Mouse (Mus musculus): Measurements from ENCODE around the gene Klk7. TPM values are rescaled to one million over a fixed set of nuclear protein-coding genes. Genes with fewer than 3 reads are reported as not detected.
A peak's percentile ranks its signal among the peaks of the same experiment; 100 is the strongest.

Klk7 gene
- polyA plus RNA-seq, 1 experiment from 2014 or later, result 0.09 TPM

DNA sequence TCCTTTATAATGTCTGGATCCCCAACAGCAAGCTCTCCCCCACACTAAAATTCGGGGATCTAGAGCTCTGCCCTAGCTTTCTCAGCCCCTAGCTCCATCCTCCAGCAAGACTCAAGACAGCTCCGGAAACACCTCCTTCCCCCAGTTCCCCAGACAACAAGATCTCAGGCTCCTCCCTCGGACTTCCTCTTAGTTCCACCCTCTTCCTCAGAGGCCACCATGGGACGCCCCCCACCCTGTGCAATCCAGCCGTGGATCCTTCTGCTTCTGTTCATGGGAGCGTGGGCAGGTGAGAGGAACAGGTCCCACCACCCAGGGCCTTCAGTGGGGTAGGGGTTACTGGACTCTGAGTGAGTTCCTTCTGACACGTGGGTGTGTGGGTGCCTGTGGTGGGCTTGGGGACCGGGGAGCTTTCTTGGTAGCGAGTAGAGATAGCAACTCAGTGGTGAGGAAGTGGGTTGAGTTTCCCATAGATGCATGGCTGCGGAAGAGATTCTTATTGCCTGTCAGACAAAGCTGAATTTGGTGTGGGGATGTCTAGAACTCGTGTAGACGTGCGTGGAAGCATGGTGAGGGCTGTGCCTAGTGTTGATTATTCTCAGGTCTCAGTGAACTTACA lies 13.1 kb upstream of the Klk7 start:
- H3K27me3 ChIP-seq (replicated peaks), result peaks cover 50% of the 10 kb centered on the region
- no peaks in the 10 kb centered on the region for H3K9me3 ChIP-seq
- H3K4me1 ChIP-seq, result peaks cover 17% of the 10 kb centered on the region
- no peaks in the 10 kb centered on the region; the same call in 1 of the 2 replicates for H3K36me3 ChIP-seq
- H3K4me3 ChIP-seq, result peak overlapping the region; percentile 59
- peak overlapping the region; percentile 76; the same call in 1 of the 2 replicates for H3K9ac ChIP-seq
- H3K4me2 ChIP-seq, result peak overlapping the region; percentile 83
- ATAC-seq (ENCODE audit: extremely low read depth, insufficient number of reproducible peaks, low FRiP score, low TSS enrichment), result peak; percentile 44; the same call in 1 of the 2 replicates
- 32% methylated on average over 13 of the region's 13 CpGs for WGBS
- H3K27ac ChIP-seq (replicated peaks), result no peak overlapping the region

DNA sequence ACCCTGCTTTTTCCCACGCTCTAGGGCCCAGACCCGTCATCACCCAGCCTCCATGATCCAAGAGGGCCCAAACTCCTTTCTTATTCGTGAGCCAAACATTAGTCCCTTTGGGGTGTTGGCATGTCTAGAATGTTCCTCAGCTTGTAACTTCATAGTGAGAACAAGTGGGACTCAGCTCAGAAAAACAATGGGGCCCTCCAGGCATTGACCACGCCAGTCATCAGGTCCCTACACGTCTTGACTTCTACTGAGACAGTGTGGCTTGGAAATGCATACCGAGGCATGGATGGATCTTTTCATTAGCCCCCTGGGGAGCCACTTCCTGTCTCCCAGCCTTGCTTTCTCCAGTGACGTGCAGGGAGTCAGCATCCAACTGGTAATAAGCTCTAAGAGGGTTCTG lies 11.2 kb upstream of the Klk7 start:
- Histone ChIP-seq H3K4me3 (no peak overlapping the region), H3K27ac (replicated peaks) (no peak overlapping the region), H3K9me3 (no peaks in the 10 kb centered on the region), H3K36me3 (no peaks in the 10 kb centered on the region; the same call in 1 of the 2 replicates), H3K27me3 (replicated peaks) (peaks cover 43% of the 10 kb centered on the region), H3K4me2 (no peak overlapping the region), H3K9ac (no peak overlapping the region), H3K4me1 (peaks cover 17% of the 10 kb centered on the region)
- WGBS, result 63% methylated on average over 7 of the region's 7 CpGs
- no peak for ATAC-seq (ENCODE audit: extremely low read depth, insufficient number of reproducible peaks, low FRiP score, low TSS enrichment)

DNA sequence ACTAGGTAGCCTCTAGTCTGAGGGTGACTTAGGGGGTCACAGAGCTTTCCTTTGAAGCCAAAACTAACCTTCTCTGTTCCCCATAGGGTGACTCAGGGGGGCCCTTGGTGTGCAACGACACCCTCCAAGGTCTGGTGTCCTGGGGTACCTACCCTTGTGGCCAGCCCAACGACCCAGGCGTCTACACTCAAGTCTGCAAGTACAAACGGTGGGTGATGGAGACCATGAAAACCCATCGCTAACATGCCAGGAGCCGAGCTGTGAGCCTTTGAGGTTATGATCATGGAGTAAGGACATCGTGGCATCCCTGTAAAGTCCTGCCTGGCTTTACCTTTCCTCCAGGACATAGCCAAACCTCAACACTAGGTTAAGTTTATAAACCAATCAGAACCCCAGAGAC lies 4.1 kb downstream of the Klk7 start:
- Histone ChIP-seq H3K9me3 (no peaks in the 10 kb centered on the region), H3K4me2 (no peak overlapping the region), H3K27me3 (replicated peaks) (peaks cover 9% of the 10 kb centered on the region), H3K27ac (replicated peaks) (no peak overlapping the region), H3K9ac (no peak overlapping the region), H3K4me1 (no peaks in the 10 kb centered on the region), H3K4me3 (no peak overlapping the region), H3K36me3 (no peaks in the 10 kb centered on the region)
- no peak for ATAC-seq (ENCODE audit: extremely low read depth, insufficient number of reproducible peaks, low FRiP score, low TSS enrichment)
- WGBS, result 76% methylated on average over 7 of the region's 7 CpGs

DNA sequence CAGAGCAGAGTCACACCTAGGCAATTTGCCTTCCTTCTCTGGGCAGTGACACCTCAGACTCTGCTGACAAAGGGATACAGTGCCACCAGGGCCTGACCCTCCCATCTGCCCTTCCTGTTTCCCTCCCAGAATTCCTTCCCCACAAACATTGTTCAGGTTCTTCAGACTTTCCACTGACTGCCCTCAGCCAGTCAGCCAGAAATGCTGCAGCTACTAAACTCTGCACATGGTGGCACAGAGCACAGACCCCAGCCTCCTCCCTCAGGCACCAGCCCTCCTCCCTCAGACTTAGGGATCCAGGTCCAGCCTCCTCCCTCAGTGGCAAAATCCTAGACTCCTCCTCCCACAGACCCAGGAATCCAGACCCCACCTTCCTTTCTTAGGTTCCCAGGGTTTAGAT lies 5.7 kb downstream of the Klk7 start:
- no peaks in the 10 kb centered on the region for H3K9me3 ChIP-seq
- no peak for ATAC-seq (ENCODE audit: extremely low read depth, insufficient number of reproducible peaks, low FRiP score, low TSS enrichment)
- H3K4me1 ChIP-seq, result no peaks in the 10 kb centered on the region
- no peak overlapping the region for H3K27ac ChIP-seq (replicated peaks)
- no peak overlapping the region for H3K9ac ChIP-seq
- no peaks in the 10 kb centered on the region for H3K36me3 ChIP-seq
- no peak overlapping the region for H3K4me3 ChIP-seq
- no peak overlapping the region for H3K4me2 ChIP-seq
- H3K27me3 ChIP-seq (replicated peaks), result peaks cover 9% of the 10 kb centered on the region; the same call in 1 of the 2 replicates

DNA sequence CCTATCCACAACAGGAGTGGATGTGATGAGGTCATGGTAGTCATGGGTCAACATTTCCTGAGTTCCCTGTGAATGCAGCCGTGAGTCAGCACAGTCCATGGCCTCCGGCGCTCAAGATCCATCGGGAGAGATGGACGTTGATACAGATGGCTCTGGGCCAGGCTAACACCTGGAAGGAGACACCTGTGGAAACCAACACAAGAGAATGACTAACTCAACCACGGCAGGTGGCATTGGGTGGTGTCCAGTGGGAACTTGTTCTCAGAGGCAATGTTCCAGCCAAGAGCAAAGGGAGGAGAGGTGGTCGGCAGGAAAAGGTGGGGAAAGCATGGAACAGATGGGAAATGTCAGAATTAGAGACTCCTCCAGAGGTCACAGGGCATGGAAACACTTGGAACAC lies 10.5 kb downstream of the Klk7 start:
- 78% methylated on average over 7 of the region's 7 CpGs for WGBS
- Histone ChIP-seq H3K27me3 (replicated peaks) (no peaks in the 10 kb centered on the region), H3K27ac (replicated peaks) (no peak overlapping the region), H3K4me2 (no peak overlapping the region), H3K36me3 (no peaks in the 10 kb centered on the region), H3K9ac (no peak overlapping the region), H3K4me1 (no peaks in the 10 kb centered on the region), H3K4me3 (no peak overlapping the region), H3K9me3 (no peaks in the 10 kb centered on the region)
- ATAC-seq (ENCODE audit: extremely low read depth, insufficient number of reproducible peaks, low FRiP score, low TSS enrichment), result no peak

DNA sequence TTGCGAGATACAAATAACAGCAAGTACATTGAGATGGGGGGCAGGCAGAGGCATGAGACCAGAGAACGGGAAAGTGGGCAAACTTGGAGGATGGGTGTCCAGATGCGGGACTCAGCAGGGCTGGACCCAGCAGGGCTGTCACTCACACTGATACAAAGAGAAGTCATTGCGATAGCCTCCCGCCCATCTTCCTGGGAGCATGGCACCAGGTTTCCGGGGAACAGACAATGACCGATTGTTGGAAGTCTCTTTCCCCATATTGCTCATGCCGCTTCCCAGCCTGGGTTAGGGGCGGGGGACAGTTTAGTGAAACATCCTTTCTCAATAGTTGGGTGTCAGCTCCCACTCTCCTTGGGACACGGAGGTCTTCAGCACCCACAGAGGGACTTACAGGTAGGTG lies 13.1 kb downstream of the Klk7 start, which contains the start of gene Klk6:
Klk6 (plus strand) TSS at position 301 of the 400 bp plus-strand sequence.
- H3K9ac ChIP-seq, result no peak within 1 kb of the TSS
- no peak within 1 kb of the TSS for H3K27ac ChIP-seq (replicated peaks)
- no peak within 1 kb of the TSS for H3K4me3 ChIP-seq
- H3K9me3 ChIP-seq, result no peaks in the 10 kb centered on the region
- ATAC-seq (ENCODE audit: extremely low read depth, insufficient number of reproducible peaks, low FRiP score, low TSS enrichment), result no peak
- no peak within 1 kb of the TSS for H3K4me2 ChIP-seq
- no peaks in the 10 kb centered on the region for H3K4me1 ChIP-seq
- H3K36me3 ChIP-seq, result no peaks in the 10 kb centered on the region
- WGBS, result 79% methylated on average over 10 of the region's 10 CpGs
- H3K27me3 ChIP-seq (replicated peaks), result no peaks in the 10 kb centered on the region

DNA sequence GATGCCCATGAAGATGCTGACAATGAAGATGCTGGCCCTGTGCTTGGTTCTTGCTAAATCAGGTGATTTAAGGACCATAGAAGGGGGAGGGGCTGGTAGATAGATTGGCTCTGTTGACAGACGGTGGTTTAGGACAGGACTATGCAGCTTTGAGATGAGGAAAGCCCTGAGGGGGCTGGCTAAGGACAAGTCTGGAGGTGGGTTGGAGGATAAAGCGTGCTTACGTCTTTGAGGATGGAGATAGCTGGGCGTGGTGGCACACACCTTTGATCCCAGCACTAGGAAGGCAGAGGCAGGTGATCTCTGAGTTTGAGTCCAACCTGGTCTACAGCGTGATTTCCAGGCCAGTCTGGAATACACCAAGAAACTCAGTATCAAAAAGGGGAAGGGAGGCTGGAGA lies 15.0 kb downstream of the Klk7 start:
- no peak for ATAC-seq (ENCODE audit: extremely low read depth, insufficient number of reproducible peaks, low FRiP score, low TSS enrichment)
- Histone ChIP-seq H3K4me3 (no peak overlapping the region), H3K9ac (no peak overlapping the region), H3K36me3 (no peaks in the 10 kb centered on the region), H3K9me3 (no peaks in the 10 kb centered on the region), H3K4me1 (no peaks in the 10 kb centered on the region), H3K4me2 (no peak overlapping the region), H3K27me3 (replicated peaks) (no peaks in the 10 kb centered on the region), H3K27ac (replicated peaks) (no peak overlapping the region)
- 75% methylated on average over 5 of the region's 5 CpGs for WGBS

DNA sequence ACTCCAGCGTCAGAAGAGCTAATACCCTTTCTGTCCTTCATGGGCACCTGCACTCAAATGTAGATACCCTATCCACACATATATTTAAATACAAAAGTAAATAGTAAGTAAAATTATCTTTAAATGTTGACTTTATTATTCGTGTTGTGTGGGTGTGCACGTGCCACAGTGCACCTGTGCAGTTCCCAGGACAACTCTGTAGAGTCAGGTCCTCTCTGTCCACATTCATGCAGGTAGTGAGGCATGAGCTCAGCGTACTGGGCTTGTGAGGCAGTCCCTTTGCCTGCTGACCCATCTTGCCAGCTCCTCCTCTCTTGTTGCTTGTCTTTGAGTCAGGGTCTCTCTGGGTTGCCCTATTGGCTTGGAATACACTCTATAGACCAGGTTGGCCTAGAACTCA lies 16.6 kb downstream of the Klk7 start:
- Histone ChIP-seq H3K4me3 (no peak overlapping the region), H3K4me2 (no peak overlapping the region), H3K36me3 (no peaks in the 10 kb centered on the region), H3K9me3 (no peaks in the 10 kb centered on the region), H3K4me1 (no peaks in the 10 kb centered on the region), H3K27me3 (replicated peaks) (no peaks in the 10 kb centered on the region), H3K27ac (replicated peaks) (no peak overlapping the region), H3K9ac (no peak overlapping the region)
- ATAC-seq (ENCODE audit: extremely low read depth, insufficient number of reproducible peaks, low FRiP score, low TSS enrichment), result no peak
- WGBS, result 71% methylated on average over 4 of the region's 4 CpGs

DNA sequence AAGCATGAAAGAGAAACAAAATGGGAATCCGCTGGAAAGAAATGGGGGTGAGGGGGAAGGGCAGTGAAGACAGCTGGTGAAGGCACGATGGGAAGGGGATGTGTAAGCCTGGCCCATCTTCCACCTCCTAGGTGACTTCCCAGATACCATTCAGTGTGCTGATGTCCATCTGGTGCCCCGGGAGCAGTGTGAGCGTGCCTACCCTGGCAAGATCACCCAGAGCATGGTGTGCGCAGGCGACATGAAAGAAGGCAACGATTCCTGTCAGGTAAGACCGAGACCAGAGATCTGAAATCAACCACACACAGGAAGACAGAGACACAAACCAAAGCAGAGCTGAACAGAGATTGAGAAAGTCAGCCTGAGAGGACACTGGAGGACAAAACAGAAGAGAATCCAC lies 17.9 kb downstream of the Klk7 start:
- H3K4me2 ChIP-seq, result no peak overlapping the region
- no peak overlapping the region for H3K4me3 ChIP-seq
- H3K27ac ChIP-seq (replicated peaks), result no peak overlapping the region
- H3K9ac ChIP-seq, result no peak overlapping the region
- no peaks in the 10 kb centered on the region for H3K9me3 ChIP-seq
- no peaks in the 10 kb centered on the region for H3K27me3 ChIP-seq (replicated peaks)
- no peaks in the 10 kb centered on the region for H3K36me3 ChIP-seq
- H3K4me1 ChIP-seq, result no peaks in the 10 kb centered on the region
- ATAC-seq (ENCODE audit: extremely low read depth, insufficient number of reproducible peaks, low FRiP score, low TSS enrichment), result no peak
- 83% methylated on average over 8 of the region's 8 CpGs for WGBS

DNA sequence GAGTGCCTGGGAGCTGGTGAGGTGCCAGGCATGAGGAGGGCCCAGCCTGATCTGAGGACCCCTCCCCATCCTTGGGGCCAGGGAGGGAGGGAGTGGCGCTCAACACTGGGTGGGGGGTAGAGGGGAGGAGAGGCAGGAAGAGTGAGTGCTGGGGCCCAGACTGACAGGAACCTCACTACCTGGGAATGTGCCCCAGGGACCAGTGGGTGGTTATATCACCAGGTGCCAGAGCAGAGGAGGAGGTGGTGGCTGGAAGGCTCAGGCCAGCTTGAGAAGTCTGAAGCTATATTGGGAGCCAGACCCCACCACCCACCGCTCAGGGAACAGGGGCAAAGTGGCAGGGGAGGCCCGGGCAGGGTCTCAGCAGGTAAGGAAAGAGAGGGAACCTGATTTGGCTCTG lies 30.6 kb downstream of the Klk7 start, which contains the start of gene Klk5:
Klk5 (plus strand) TSS at position 271 of the 400 bp plus-strand sequence.
- no peaks in the 10 kb centered on the region for H3K4me1 ChIP-seq
- no peaks in the 10 kb centered on the region for H3K27me3 ChIP-seq (replicated peaks)
- ATAC-seq (ENCODE audit: extremely low read depth, insufficient number of reproducible peaks, low FRiP score, low TSS enrichment), result no peak
- 24% methylated on average over 3 of the region's 3 CpGs for WGBS
- no peak within 1 kb of the TSS for H3K4me3 ChIP-seq
- H3K36me3 ChIP-seq, result no peaks in the 10 kb centered on the region
- H3K9me3 ChIP-seq, result peaks cover 3% of the 10 kb centered on the region; the same call in 1 of the 2 replicates
- H3K27ac ChIP-seq (replicated peaks), result no peak within 1 kb of the TSS
- no peak within 1 kb of the TSS for H3K4me2 ChIP-seq
- no peak within 1 kb of the TSS for H3K9ac ChIP-seq

DNA sequence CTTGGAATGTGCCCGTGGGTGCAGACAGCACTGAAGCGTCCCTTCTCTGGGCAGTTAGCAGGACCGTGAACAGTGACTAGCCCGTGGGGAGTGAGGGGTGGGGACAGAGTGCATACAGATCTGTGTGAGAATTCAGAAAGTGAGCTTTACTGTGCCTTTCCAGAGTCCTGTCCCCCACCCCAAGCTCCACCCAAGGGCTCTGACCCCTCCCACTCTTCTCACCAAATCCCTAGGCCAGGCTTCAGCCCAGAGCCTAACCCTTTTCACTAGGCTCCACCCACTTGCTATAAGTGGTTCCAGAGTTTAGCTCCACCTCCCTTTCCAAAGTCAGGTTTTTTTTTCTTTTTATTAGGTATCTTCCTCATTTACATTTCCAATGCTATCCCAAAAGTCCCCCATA lies 32.7 kb downstream of the Klk7 start:
- no peak overlapping the region for H3K27ac ChIP-seq (replicated peaks)
- no peaks in the 10 kb centered on the region for H3K36me3 ChIP-seq
- 83% methylated on average over 4 of the region's 4 CpGs for WGBS
- H3K4me2 ChIP-seq, result no peak overlapping the region
- H3K4me1 ChIP-seq, result no peaks in the 10 kb centered on the region
- no peak overlapping the region for H3K4me3 ChIP-seq
- H3K9me3 ChIP-seq, result 0 out of 2 replicates have a peak, but pooled peaks cover under 1% of the 10 kb centered on the region
- no peak overlapping the region for H3K9ac ChIP-seq
- no peak for ATAC-seq (ENCODE audit: extremely low read depth, insufficient number of reproducible peaks, low FRiP score, low TSS enrichment)
- no peaks in the 10 kb centered on the region for H3K27me3 ChIP-seq (replicated peaks)

DNA sequence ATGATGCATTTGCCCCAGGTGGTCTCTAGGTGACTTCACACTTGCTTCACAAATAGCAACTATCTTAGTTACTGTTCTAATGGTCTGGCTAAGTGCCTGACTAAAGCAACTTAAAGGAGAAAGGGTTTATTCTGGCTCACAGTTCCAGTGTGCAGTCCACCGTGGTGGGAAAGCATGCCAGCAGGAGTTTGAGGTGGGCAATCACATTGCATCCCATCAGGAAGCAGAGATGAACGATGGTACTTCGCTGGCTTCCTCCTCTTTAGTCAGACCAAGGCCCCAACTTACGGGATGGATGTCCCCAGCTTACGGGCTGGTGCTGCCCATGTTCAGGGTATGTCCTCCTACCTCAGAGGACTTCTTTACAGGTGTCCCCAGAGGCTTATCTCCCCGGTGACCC lies 40.5 kb downstream of the Klk7 start:
- ATAC-seq (ENCODE audit: extremely low read depth, insufficient number of reproducible peaks, low FRiP score, low TSS enrichment), result no peak
- Histone ChIP-seq H3K27ac (replicated peaks) (no peak overlapping the region), H3K4me3 (no peak overlapping the region), H3K9me3 (no peaks in the 10 kb centered on the region), H3K9ac (no peak overlapping the region), H3K27me3 (replicated peaks) (no peaks in the 10 kb centered on the region), H3K4me2 (no peak overlapping the region), H3K4me1 (no peaks in the 10 kb centered on the region), H3K36me3 (no peaks in the 10 kb centered on the region)
- 75% methylated on average over 6 of the region's 6 CpGs for WGBS
